Mouse (Mus musculus): ENCODE results near the gene Gng11. TPM values are rescaled to one million over a fixed set of nuclear protein-coding genes. Genes with fewer than 3 reads are reported as not detected.

Gene Gng11
- polyA plus RNA-seq, 1 experiment from 2014 or later = 69.2 TPM

DNA sequence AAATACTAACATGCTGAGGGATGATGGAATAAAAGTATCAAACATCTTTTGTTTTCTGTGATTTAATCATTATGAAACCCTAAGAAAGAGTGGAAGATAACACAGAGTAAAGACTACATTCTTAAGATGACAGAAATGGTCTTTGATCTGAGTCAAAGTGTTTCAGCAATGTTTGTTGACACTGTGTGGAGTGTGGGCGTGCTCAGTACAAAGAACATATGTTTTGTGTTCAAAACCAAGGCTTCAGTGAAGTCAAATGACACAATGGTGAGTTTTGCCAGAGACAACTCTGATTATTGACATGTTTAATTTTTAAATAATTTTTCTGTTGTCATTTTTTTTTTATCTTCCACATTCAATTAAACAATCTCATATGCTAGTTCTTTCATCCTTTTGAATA is 49.1 kb downstream of the Gng11 start:
- H3K27ac ChIP-seq (ENCODE audit: low read length) = no peak overlapping the region
- H3K36me3 ChIP-seq (ENCODE audit: insufficient read depth, low read length) = no peaks in the 10 kb centered on the region
- no peak for ATAC-seq (ENCODE audit: low FRiP score, low TSS enrichment)
- H3K27me3 ChIP-seq (ENCODE audit: insufficient read depth, low read length) = no peaks in the 10 kb centered on the region
- H3K4me3 ChIP-seq (ENCODE audit: low read length) = no peak overlapping the region
- no peaks in the 10 kb centered on the region for H3K4me1 ChIP-seq (ENCODE audit: insufficient read depth, low read length)
- no peak overlapping the region for H3K9ac ChIP-seq (replicated peaks; ENCODE audit: low read length)
- no peak overlapping the region for H3K4me2 ChIP-seq (replicated peaks; ENCODE audit: low read depth, low read length)
- 57% methylated on average over 1 of the region's 1 CpGs for WGBS
- no peaks in the 10 kb centered on the region for H3K9me3 ChIP-seq (ENCODE audit: low read length)

DNA sequence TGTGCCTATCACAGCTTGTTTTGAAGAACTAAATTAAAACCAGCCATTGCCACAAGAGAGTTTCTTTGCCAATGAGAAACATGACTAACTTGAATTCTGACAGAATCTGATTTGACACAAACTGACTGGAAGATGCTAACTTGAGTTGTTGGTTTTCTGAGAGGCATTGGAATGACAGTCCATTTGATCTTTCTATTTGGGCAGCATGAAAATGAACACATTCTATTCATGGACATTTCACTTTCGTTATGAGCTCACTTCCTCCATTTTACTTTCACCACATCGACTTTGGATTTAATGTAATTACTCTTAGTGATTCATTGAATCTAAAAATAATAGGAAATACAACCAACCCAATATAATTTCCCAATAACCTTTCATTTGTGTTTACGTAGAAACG is 50.7 kb downstream of the Gng11 start:
- WGBS = 90% methylated on average over 4 of the region's 4 CpGs
- H3K27me3 ChIP-seq (ENCODE audit: insufficient read depth, low read length) = no peaks in the 10 kb centered on the region
- no peak overlapping the region for H3K4me2 ChIP-seq (replicated peaks; ENCODE audit: low read depth, low read length)
- H3K9ac ChIP-seq (replicated peaks; ENCODE audit: low read length) = no peak overlapping the region
- H3K27ac ChIP-seq (ENCODE audit: low read length) = no peak overlapping the region
- no peak overlapping the region for H3K4me3 ChIP-seq (ENCODE audit: low read length)
- no peaks in the 10 kb centered on the region for H3K4me1 ChIP-seq (ENCODE audit: insufficient read depth, low read length)
- no peak for ATAC-seq (ENCODE audit: low FRiP score, low TSS enrichment)
- no peaks in the 10 kb centered on the region for H3K36me3 ChIP-seq (ENCODE audit: insufficient read depth, low read length)
- no peaks in the 10 kb centered on the region for H3K9me3 ChIP-seq (ENCODE audit: low read length)

Other genes starting within 250 kb of the Gng11 start
- gene Calcr, start 239.2 kb upstream of the Gng11 start, polyA plus RNA-seq (2015; fragmentation: Nextera tagmentation; extraction: Ambion mirVana) = 0.26 and 0.27 TPM in 2 replicates
- 4.6 and 4.8 TPM in 2 replicates for gene Tfpi2, start 15.0 kb upstream of the Gng11 start, polyA plus RNA-seq (2015; fragmentation: Nextera tagmentation; extraction: Ambion mirVana)
- not detected in 2 replicates for gene Gngt1, start 10.1 kb upstream of the Gng11 start, polyA plus RNA-seq (2015; fragmentation: Nextera tagmentation; extraction: Ambion mirVana)
- gene Bet1, start 83.1 kb downstream of the Gng11 start, polyA plus RNA-seq (2015; fragmentation: Nextera tagmentation; extraction: Ambion mirVana) = 70.8 and 74.9 TPM in 2 replicates

Data from kidney, embryonic 16.5 days (tissue).